Mouse (Mus musculus) liver, embryonic 14.5 days (tissue): ENCODE results near the gene Wasf3.

Source experiments
- CTCF ChIP-seq: IDR thresholded peaks from 2 replicates; pipeline ENCODE4 v1.5.1; 2016; ENCODE audit warnings: antibody characterized with exemption, low read depth, control low read depth
- EP300 ChIP-seq: IDR thresholded peaks from 2 replicates; pipeline ENCODE4 v1.6.1; 2016; ENCODE audit warnings: antibody characterized with exemption, low read depth

- no peak for TF ChIP-seq CTCF
- TF ChIP-seq EP300, result no peak
Observed at GRCm38 (mm10) chr5:146416331-146417110, 31.7 kb downstream of the Wasf3 start.
